Mouse (Mus musculus) MEL (cell line): ENCODE data around the gene Ager. TPM values are rescaled to one million over a fixed set of nuclear protein-coding genes. Genes with fewer than 3 reads are reported as not detected.

ENCODE experiments used
- DNase-seq: peaks from one replicate; pipeline ENCODE4 v3.0.0; 2011; ENCODE audit warnings: low read depth, low spot score
- H3K27ac ChIP-seq: 2 replicates; pipeline ENCODE4 v1.5.1; 2012; ENCODE audit warnings: low read depth, mild to moderate bottlenecking, control low read depth, low read length, moderate library complexity; ENCODE audit not compliant: control insufficient read depth
- H3K27me3 ChIP-seq, 2 experiments: fragments of 150-350 bp in 1 of 2; sonication (generic) in 1 of 2; 2 replicates each; pipeline ENCODE4 v1.6.1; 2012; ENCODE audit warnings: low read length in 2 of 2, mild to moderate bottlenecking in 2 of 2, improper control_type of control experiment in 1 of 2, moderate library complexity in 1 of 2; ENCODE audit not compliant: insufficient read depth in 2 of 2, control insufficient read depth in 1 of 2
- H3K36me3 ChIP-seq, 2 experiments: 2 replicates each; pipeline ENCODE4 v1.6.1; 2012 to 2014; ENCODE audit warnings: low read length in 2 of 2, improper control_type of control experiment in 1 of 2, inconsistent platforms in 1 of 2, mild to moderate bottlenecking in 1 of 2; ENCODE audit not compliant: insufficient read depth in 2 of 2, control insufficient read depth in 1 of 2
- H3K4me1 ChIP-seq, 2 experiments: fragments of 150-350 bp in 1 of 2; sonication (generic) in 1 of 2; 2 replicates each; pipeline ENCODE4 v1.6.1; 2012; ENCODE audit warnings: low read length in 2 of 2, improper control_type of control experiment in 1 of 2, mild to moderate bottlenecking in 1 of 2; ENCODE audit not compliant: insufficient read depth in 2 of 2, control insufficient read depth in 1 of 2
- H3K4me3 ChIP-seq, 2 experiments: fragments of 150-350 bp in 1 of 2; sonication (generic) in 1 of 2; 2 replicates each; pipeline ENCODE4 v1.5.1; 2012; ENCODE audit warnings: low read depth in 2 of 2, low read length in 2 of 2, mild to moderate bottlenecking in 2 of 2, moderate library complexity in 2 of 2, control low read depth in 1 of 2, improper control_type of control experiment in 1 of 2; ENCODE audit not compliant: control insufficient read depth in 1 of 2, insufficient read depth in 1 of 2
- H3K79me2 ChIP-seq: 2 replicates; pipeline ENCODE4 v1.6.1; 2012; ENCODE audit warnings: mild to moderate bottlenecking, low read length, moderate library complexity; ENCODE audit not compliant: control insufficient read depth, poor library complexity, insufficient read depth
- H3K9ac ChIP-seq: 2 replicates; pipeline ENCODE4 v1.6.1; 2012; ENCODE audit warnings: low read depth, mild to moderate bottlenecking, control low read depth, low read length, moderate library complexity; ENCODE audit not compliant: control insufficient read depth, poor library complexity, severe bottlenecking
- H3K9me3 ChIP-seq: fragments of 150-350 bp; sonication (generic); replicated peaks from 2 replicates; pipeline ENCODE4 v1.6.1; 2012; ENCODE audit warnings: mild to moderate bottlenecking, low read length, improper control_type of control experiment, moderate library complexity; ENCODE audit not compliant: insufficient read depth
- CHD1 ChIP-seq: IDR thresholded peaks from 2 replicates; pipeline ENCODE4 v1.6.1; 2012; ENCODE audit warnings: low read depth, mild to moderate bottlenecking, inconsistent platforms, low read length, improper control_type of control experiment
- CTCF ChIP-seq, 3 experiments: IDR thresholded peaks in 2 of 3; conservative IDR thresholded peaks in 1 of 3; 2 replicates each; pipeline ENCODE4 v1.5.1; 2011 to 2012; ENCODE audit warnings: low read length in 3 of 3, low read depth in 2 of 3, mild to moderate bottlenecking in 2 of 3, improper control_type of control experiment in 1 of 3, inconsistent platforms in 1 of 3, mixed read lengths in 1 of 3, moderate library complexity in 1 of 3; ENCODE audit not compliant: control insufficient read depth in 1 of 3, insufficient read depth in 1 of 3, poor library complexity in 1 of 3, severe bottlenecking in 1 of 3
- ETS1 ChIP-seq: IDR thresholded peaks from 2 replicates; pipeline ENCODE4 v1.6.1; 2012; ENCODE audit warnings: low read depth, mild to moderate bottlenecking, inconsistent platforms, low read length, improper control_type of control experiment, moderate library complexity
- HCFC1 ChIP-seq: IDR thresholded peaks from 2 replicates; pipeline ENCODE4 v1.6.1; 2012; ENCODE audit warnings: low read depth, mild to moderate bottlenecking, inconsistent platforms, low read length, improper control_type of control experiment, moderate library complexity
- KAT2A ChIP-seq: conservative IDR thresholded peaks from 2 replicates; pipeline ENCODE4 v1.6.1; 2012; ENCODE audit warnings: low read depth, low read length, improper control_type of control experiment, inconsistent platforms
- MAX ChIP-seq: IDR thresholded peaks from 2 replicates; pipeline ENCODE4 v1.6.1; 2011; ENCODE audit warnings: low read length, improper control_type of control experiment
- MXI1 ChIP-seq: IDR thresholded peaks from 2 replicates; pipeline ENCODE4 v1.6.1; 2011; ENCODE audit warnings: mild to moderate bottlenecking, low read depth, low read length, improper control_type of control experiment
- MYB ChIP-seq: IDR thresholded peaks from 2 replicates; pipeline ENCODE4 v1.6.1; 2011; ENCODE audit warnings: mild to moderate bottlenecking, low read depth, low read length, improper control_type of control experiment
- POLR2A ChIP-seq, 2 experiments: IDR thresholded peaks; 2 replicates each; pipeline ENCODE4 v1.6.1; 2011 to 2012; ENCODE audit warnings: low read length in 2 of 2, mild to moderate bottlenecking in 2 of 2, control low read depth in 1 of 2, improper control_type of control experiment in 1 of 2, low read depth in 1 of 2, moderate library complexity in 1 of 2; ENCODE audit not compliant: control insufficient read depth in 1 of 2, insufficient read depth in 1 of 2, poor library complexity in 1 of 2
- POLR2AphosphoS2 ChIP-seq: IDR thresholded peaks from 2 replicates; pipeline ENCODE4 v1.6.1; 2011; ENCODE audit warnings: low read length, improper control_type of control experiment
- POLR2AphosphoS5 ChIP-seq: IDR thresholded peaks from 2 replicates; pipeline ENCODE4 v1.6.1; 2012; ENCODE audit warnings: low read depth, borderline replicate concordance, mild to moderate bottlenecking, inconsistent platforms, low read length, moderate library complexity, mixed read lengths
- RAD21 ChIP-seq: IDR thresholded peaks from 2 replicates; pipeline ENCODE4 v1.6.1; 2011; ENCODE audit warnings: mild to moderate bottlenecking, low read depth, low read length, improper control_type of control experiment
- RCOR1 ChIP-seq: IDR thresholded peaks from 2 replicates; pipeline ENCODE4 v1.6.1; 2012; ENCODE audit warnings: low read depth, mild to moderate bottlenecking, inconsistent platforms, low read length, improper control_type of control experiment
- SMC3 ChIP-seq: IDR thresholded peaks from 2 replicates; pipeline ENCODE4 v1.6.1; 2011; ENCODE audit warnings: low read depth, low read length, improper control_type of control experiment
- TCF12 ChIP-seq: IDR thresholded peaks from 2 replicates; pipeline ENCODE4 v1.6.1; 2014; ENCODE audit warnings: low read depth, mild to moderate bottlenecking, inconsistent platforms, low read length, improper control_type of control experiment, moderate library complexity
- UBTF ChIP-seq: IDR thresholded peaks from 2 replicates; pipeline ENCODE4 v1.6.1; 2012; ENCODE audit warnings: low read depth, mild to moderate bottlenecking, inconsistent platforms, low read length, improper control_type of control experiment, moderate library complexity, borderline replicate concordance; ENCODE audit not compliant: insufficient read depth
- USF2 ChIP-seq, 2 experiments: IDR thresholded peaks; 2 replicates each; pipeline ENCODE4 v1.6.1; 2011 to 2012; ENCODE audit warnings: improper control_type of control experiment in 2 of 2, low read length in 2 of 2, borderline replicate concordance in 1 of 2, inconsistent platforms in 1 of 2, low read depth in 1 of 2, mild to moderate bottlenecking in 1 of 2; ENCODE audit not compliant: insufficient read depth in 1 of 2
- ZC3H11A ChIP-seq: IDR thresholded peaks from 2 replicates; pipeline ENCODE4 v1.6.1; 2012; ENCODE audit warnings: low read depth, mild to moderate bottlenecking, inconsistent platforms, low read length, improper control_type of control experiment
- polyA plus RNA-seq, 2 experiments: library from polyadenylated mRNA; stranded (reverse) in 1 of 2; unstranded in 1 of 2; fragments of >175 nt in 1 of 2; fragments of >200 nt in 1 of 2; gene quantifications; 2 replicates each; pipeline versions ENCODE4 v1.2.1 to v1.2.4; 2012; ENCODE audit warnings: low replicate concordance in 2 of 2, low read depth in 1 of 2; ENCODE audit not compliant: insufficient read length in 2 of 2, insufficient read depth in 1 of 2, missing spikeins in 1 of 2
- total RNA-seq: library from RNA; depleted of rRNA; stranded (reverse); fragments of 300-350 nt; gene quantifications from 2 replicates; pipeline ENCODE4 v1.2.3, GENCODE M21; 2012

The Ager gene
- total and polyA plus RNA-seq, 3 experiments, result 0.27 to 3.7 TPM; not detected in 1

DNA sequence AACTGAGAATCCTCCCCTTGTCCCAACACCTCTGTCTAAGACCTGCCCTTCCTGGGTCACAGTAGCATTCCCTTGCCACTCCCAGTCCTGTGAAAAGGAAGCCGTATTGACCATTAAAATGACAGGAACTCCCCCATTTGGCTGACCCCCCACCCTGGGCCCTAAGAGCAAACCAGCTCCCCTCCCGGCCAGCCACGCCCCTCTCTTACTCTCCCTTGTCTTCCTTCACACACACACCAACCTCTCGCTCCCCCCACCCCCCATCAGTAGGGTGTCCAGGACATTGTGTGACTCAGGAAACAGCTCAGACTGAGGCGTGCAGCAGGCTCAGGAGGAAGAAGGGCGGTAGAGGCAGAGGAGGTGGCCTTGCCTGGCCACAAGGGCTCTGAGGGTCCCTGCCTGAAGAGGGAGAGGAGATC is 33.6 kb upstream of the Ager start, which contains the start of gene Notch4:
Gene Notch4 (plus strand): TSS at position 266 of the 419 bp plus-strand sequence.
- H3K36me3 ChIP-seq, result peaks cover 0 to 10% of the 10 kb centered on the region in 2 experiments; a peak in 2 of 4 replicates
- no peaks in the 10 kb centered on the region for H3K79me2 ChIP-seq
- peaks cover 0 to 4% of the 10 kb centered on the region in 2 experiments; a peak in 2 of 4 replicates for H3K27me3 ChIP-seq
- H3K4me1 ChIP-seq, result peaks cover 7 to 18% of the 10 kb centered on the region in 2 experiments
- H3K4me3 ChIP-seq, result no peak within 1 kb of the TSS
- H3K27ac ChIP-seq, result no peak within 1 kb of the TSS
- H3K9me3 ChIP-seq, result no peaks in the 10 kb centered on the region
- no peak for DNase-seq
- no peak within 1 kb of the TSS for H3K9ac ChIP-seq
- no peak for TF ChIP-seq CTCF (IDR thresholded peaks at IDR 0.05 in 2 of 3, conservative IDR thresholded peaks at IDR 0.05 in 1 of 3; ENCODE audit: control insufficient read depth in 1 of 3, insufficient read depth in 1 of 3, low read depth in 2 of 3, low read length in 3 of 3, poor library complexity in 1 of 3, severe bottlenecking in 1 of 3)
- no peak for TF ChIP-seq KAT2A
- TF ChIP-seq RCOR1, result no peak
- no peak for TF ChIP-seq HCFC1
- TF ChIP-seq MAX, result no peak
- TF ChIP-seq MXI1, result no peak
- TF ChIP-seq POLR2A (IDR thresholded peaks at IDR 0.05; ENCODE audit: control insufficient read depth in 1 of 2, insufficient read depth in 1 of 2, low read depth in 1 of 2, low read length in 2 of 2, poor library complexity in 1 of 2), result no peak
- TF ChIP-seq SMC3, result no peak
- no peak for TF ChIP-seq UBTF
- TF ChIP-seq POLR2AphosphoS2, result no peak

GRCm38 (mm10) chr17:34564796-34565195 is 32.9 kb upstream of the Ager start:
- Histone ChIP-seq H3K36me3 (peaks cover 0 to 8% of the 10 kb centered on the region in 2 experiments; a peak in 2 of 4 replicates), H3K27ac (no peak overlapping the region), H3K27me3 (peaks cover 0 to 4% of the 10 kb centered on the region in 2 experiments; a peak in 2 of 4 replicates), H3K9ac (no peak overlapping the region), H3K4me1 (peaks cover 4 to 14% of the 10 kb centered on the region in 2 experiments), H3K9me3 (no peaks in the 10 kb centered on the region), H3K4me3 (no peak overlapping the region), H3K79me2 (no peaks in the 10 kb centered on the region)
- TF ChIP-seq MYB, result no peak
- no peak for TF ChIP-seq USF2 (IDR thresholded peaks at IDR 0.05; ENCODE audit: borderline replicate concordance in 1 of 2, insufficient read depth in 1 of 2, low read depth in 1 of 2, low read length in 2 of 2)
- TF ChIP-seq MAX, result no peak
- no peak for TF ChIP-seq POLR2AphosphoS2
- TF ChIP-seq MXI1, result no peak
- no peak for TF ChIP-seq CHD1
- no peak for TF ChIP-seq HCFC1
- TF ChIP-seq POLR2A (IDR thresholded peaks at IDR 0.05; ENCODE audit: control insufficient read depth in 1 of 2, insufficient read depth in 1 of 2, low read depth in 1 of 2, low read length in 2 of 2, poor library complexity in 1 of 2), result no peak
- no peak for TF ChIP-seq ETS1
- TF ChIP-seq RAD21, result no peak
- TF ChIP-seq TCF12, result no peak
- no peak for TF ChIP-seq SMC3
- TF ChIP-seq POLR2AphosphoS5, result no peak
- TF ChIP-seq ZC3H11A, result no peak
- no peak for DNase-seq
